Mouse (Mus musculus) cortical plate, adult 2 months (tissue): Measurements from ENCODE around the gene Cdh23.

Source experiments
- CTCF ChIP-seq: fragments of 200-500 bp; IDR thresholded peaks from 2 replicates; pipeline ENCODE4 v1.5.1; 2011; ENCODE audit warnings: mild to moderate bottlenecking, control low read depth, low read length; ENCODE audit not compliant: insufficient read depth; ENCODE audit errors: extremely low read depth
- POLR2A ChIP-seq: fragments of 200-500 bp; IDR thresholded peaks from 2 replicates; pipeline ENCODE4 v1.6.1; 2011; ENCODE audit warnings: mild to moderate bottlenecking, low read length, control low read depth; ENCODE audit not compliant: insufficient read depth; ENCODE audit errors: extremely low read depth

GRCm38 (mm10) chr10:60344111-60344510 is 352.2 kb downstream of the Cdh23 start:
- no peak for TF ChIP-seq POLR2A
- TF ChIP-seq CTCF: no peak
